Mouse (Mus musculus): Measurements from ENCODE around the gene Vps41.

GRCm38 (mm10) chr13:18856026-18856802 is 139.1 kb downstream of the Vps41 start:
- TF ChIP-seq EP300 (IDR thresholded peaks at IDR 0.05; ENCODE audit: low read depth in 1 of 2, low read length in 2 of 2) (no peak), CTCF (IDR thresholded peaks at IDR 0.05 in 2 of 3, conservative IDR thresholded peaks at IDR 0.05 in 1 of 3; ENCODE audit: control insufficient read depth in 1 of 3, insufficient read depth in 1 of 3, low read depth in 2 of 3, low read length in 3 of 3, poor library complexity in 1 of 3, severe bottlenecking in 1 of 3) (no peak), MAX (IDR thresholded peaks at IDR 0.05; ENCODE audit: low read length) (no peak), TCF12 (IDR thresholded peaks at IDR 0.05; ENCODE audit: low read depth, low read length) (no peak), MAFK (IDR thresholded peaks at IDR 0.05; ENCODE audit: borderline replicate concordance, low read depth, low read length) (no peak), MXI1 (IDR thresholded peaks at IDR 0.05; ENCODE audit: low read depth, low read length) (no peak), ETS1 (IDR thresholded peaks at IDR 0.05; ENCODE audit: low read depth, low read length) (no peak), POLR2A (IDR thresholded peaks at IDR 0.05; ENCODE audit: control insufficient read depth in 1 of 2, insufficient read depth in 1 of 2, low read depth in 1 of 2, low read length in 2 of 2, poor library complexity in 1 of 2) (no peak), ELF1 (IDR thresholded peaks at IDR 0.05; ENCODE audit: low read depth, low read length) (no peak), ZNF384 (IDR thresholded peaks at IDR 0.05; ENCODE audit: low read depth, low read length) (no peak), E2F4 (IDR thresholded peaks at IDR 0.05; ENCODE audit: borderline replicate concordance, low read depth, low read length) (no peak), GATA1 (IDR thresholded peaks at IDR 0.05; ENCODE audit: low read depth, low read length) (no peak)

All from MEL (cell line).